Comparison of ENCODE assay signal across 25 mouse cellular contexts in the genomic region with DNA sequence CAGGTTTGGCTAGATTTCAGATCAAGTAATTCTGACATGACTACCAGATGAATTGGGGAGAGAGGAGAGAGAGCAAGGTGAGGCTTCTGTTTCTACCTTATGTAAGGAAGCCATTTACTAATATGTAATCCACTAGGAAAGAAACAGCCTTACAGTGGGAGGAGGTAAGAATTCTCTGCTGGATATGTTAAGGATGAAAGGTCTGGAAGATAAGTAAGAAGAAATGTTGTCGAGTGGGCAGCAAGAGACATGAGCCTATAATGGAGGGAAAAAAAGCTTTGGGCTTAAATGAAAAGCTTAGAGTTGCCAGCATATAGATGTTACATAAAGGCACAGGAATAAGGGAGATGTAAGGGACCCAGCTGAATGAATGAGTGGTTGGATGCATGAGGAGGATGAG.
DNase-seq lines count a peak whose midpoint lies in the region; ATAC-seq and TF ChIP-seq lines count a peak whose summit lies in the region.
"Had no signal": no experiment of that assay in that cellular context is flagged by ENCODE, and none has a peak within 500 bp of the region (broad histone marks: within the 10 kb centered on the region; RNA-seq: fewer than 3 reads in every experiment).

No protein-coding gene starts in this region.

- H3K9ac ChIP-seq in midbrain, embryonic 11.5 days (ENCODE audit: low read length) = no peak overlapping the region
- H3K9ac ChIP-seq in stomach, postnatal 0 days (ENCODE audit: low read length) = no peak overlapping the region
- H3K9ac ChIP-seq: embryonic facial prominence, embryonic 12.5 days; embryonic facial prominence, embryonic 15.5 days; forebrain, embryonic 15.5 days; heart, embryonic 13.5 days; hindbrain, embryonic 14.5 days had no signal

- no peak for TF ChIP-seq EP300 in stomach, postnatal 0 days (optimal IDR thresholded peaks at IDR 0.05)

- TF ChIP-seq CTCF in layer of hippocampus, adult 2 months (conservative IDR thresholded peaks at IDR 0.05) = no peak
- no peak for TF ChIP-seq CTCF in stomach, postnatal 0 days (IDR thresholded peaks at IDR 0.05; ENCODE audit: low read depth)

- no peak overlapping the region for H3K4me3 ChIP-seq in layer of hippocampus, adult 2 months
- H3K4me3 ChIP-seq in midbrain, embryonic 11.5 days (ENCODE audit: low read depth, low read length) = no peak overlapping the region
- H3K4me3 ChIP-seq in midbrain, embryonic 10.5 days = no peak overlapping the region
- H3K4me3 ChIP-seq in stomach, postnatal 0 days (ENCODE audit: low read depth, low read length) = no peak overlapping the region
- H3K4me3 ChIP-seq: embryonic facial prominence, embryonic 12.5 days; embryonic facial prominence, embryonic 15.5 days; forebrain, embryonic 15.5 days; heart, adult 2 months; heart, embryonic 10.5 days; heart, embryonic 13.5 days had no signal

- no peaks in the 10 kb centered on the region for H3K27me3 ChIP-seq in midbrain, embryonic 11.5 days (ENCODE audit: control insufficient read depth, insufficient read depth, low read length)
- no peaks in the 10 kb centered on the region for H3K27me3 ChIP-seq in midbrain, embryonic 10.5 days (ENCODE audit: low read depth, poor library complexity, severe bottlenecking)
- no peaks in the 10 kb centered on the region for H3K27me3 ChIP-seq in stomach, postnatal 0 days (ENCODE audit: control insufficient read depth, insufficient read depth, low read length)
- H3K27me3 ChIP-seq: embryonic facial prominence, embryonic 12.5 days; embryonic facial prominence, embryonic 15.5 days; forebrain, embryonic 15.5 days; heart, embryonic 13.5 days had no signal

- 86% methylated on average over 1 of the region's 1 CpGs for WGBS in midbrain, embryonic 11.5 days
- 78% methylated on average over 1 of the region's 1 CpGs for WGBS in midbrain, embryonic 10.5 days
- WGBS in stomach, postnatal 0 days = 57% methylated on average over 1 of the region's 1 CpGs

- H3K27ac ChIP-seq in layer of hippocampus, adult 2 months = peak overlapping the region; percentile 64; the same call in 1 of the 2 replicates
- no peak overlapping the region for H3K27ac ChIP-seq in midbrain, embryonic 11.5 days (ENCODE audit: low read depth, low read length)
- H3K27ac ChIP-seq in midbrain, embryonic 10.5 days (replicated peaks) = no peak overlapping the region
- no peak overlapping the region for H3K27ac ChIP-seq in stomach, postnatal 0 days (replicated peaks)
- H3K27ac ChIP-seq: embryonic facial prominence, embryonic 12.5 days; embryonic facial prominence, embryonic 15.5 days; forebrain, embryonic 15.5 days; heart, adult 2 months; heart, embryonic 10.5 days; heart, embryonic 13.5 days; hindbrain, embryonic 14.5 days; hindbrain, postnatal 0 days had no signal

- H3K9me3 ChIP-seq in midbrain, embryonic 11.5 days (ENCODE audit: control insufficient read depth, low read length) = no peaks in the 10 kb centered on the region
- H3K9me3 ChIP-seq in midbrain, embryonic 10.5 days (replicated peaks) = no peaks in the 10 kb centered on the region
- no peaks in the 10 kb centered on the region for H3K9me3 ChIP-seq in stomach, postnatal 0 days (ENCODE audit: control insufficient read depth, low read length)
- H3K9me3 ChIP-seq: embryonic facial prominence, embryonic 12.5 days; embryonic facial prominence, embryonic 15.5 days; forebrain, embryonic 15.5 days; heart, embryonic 10.5 days; heart, embryonic 13.5 days had no signal

- no peak for ATAC-seq in midbrain, embryonic 11.5 days (ENCODE audit: low FRiP score)
- no peak for ATAC-seq in stomach, postnatal 0 days (ENCODE audit: low FRiP score, low TSS enrichment)
- ATAC-seq: CD4-positive, CD25-positive, alpha-beta regulatory T cell, adult 4 months; forebrain, embryonic 15.5 days; hindbrain, postnatal 0 days; inflammation-experienced regulatory T-cells, adult 6 months had no signal

- H3K4me1 ChIP-seq in midbrain, embryonic 11.5 days (ENCODE audit: control insufficient read depth, insufficient read depth, low read length) = no peaks in the 10 kb centered on the region
- peaks cover 2% of the 10 kb centered on the region; the same call in 1 of the 2 replicates for H3K4me1 ChIP-seq in midbrain, embryonic 10.5 days
- no peaks in the 10 kb centered on the region for H3K4me1 ChIP-seq in stomach, postnatal 0 days (replicated peaks; ENCODE audit: control insufficient read depth, insufficient read depth)
- H3K4me1 ChIP-seq: embryonic facial prominence, embryonic 12.5 days; embryonic facial prominence, embryonic 15.5 days; forebrain, embryonic 15.5 days; heart, embryonic 10.5 days; heart, embryonic 13.5 days had no signal

- no peak overlapping the region for H3K4me2 ChIP-seq in midbrain, embryonic 11.5 days
- no peak overlapping the region for H3K4me2 ChIP-seq in stomach, postnatal 0 days (replicated peaks; ENCODE audit: low read depth)
- H3K4me2 ChIP-seq: embryonic facial prominence, embryonic 12.5 days; embryonic facial prominence, embryonic 15.5 days; forebrain, embryonic 15.5 days; heart, embryonic 13.5 days; hindbrain, embryonic 14.5 days had no signal

- DNase-seq in layer of hippocampus, adult 2 months (ENCODE audit: low spot score in 2 of 2) = no peak
- no peak for DNase-seq in layer of hippocampus, adult 9-10 months (ENCODE audit: low spot score)
- DNase-seq in midbrain, embryonic 11.5 days (ENCODE audit: low spot score, missing footprints) = peak; percentile 39
- no peak for DNase-seq in midbrain, embryonic 10.5 days (ENCODE audit: low spot score)
- DNase-seq in telencephalon, adult 2 months (ENCODE audit: low read depth, low spot score) = peak; percentile 78
- no peak for DNase-seq in stomach, postnatal 0 days (ENCODE audit: low spot score)
- DNase-seq: adrenal gland, adult 2 months; adrenal gland, postnatal 14 days; cerebellum, adult 18-20 months; cerebellum, adult 9-10 months; cerebellum, postnatal 14 days; gastrocnemius, postnatal 10 days; gastrocnemius, postnatal 36 days; heart, adult 2 months; heart, postnatal 14 days; heart, postnatal 4 days had no signal

- H3K36me3 ChIP-seq in midbrain, embryonic 11.5 days (ENCODE audit: control insufficient read depth, insufficient read depth, low read length) = no peaks in the 10 kb centered on the region
- no peaks in the 10 kb centered on the region for H3K36me3 ChIP-seq in midbrain, embryonic 10.5 days
- H3K36me3 ChIP-seq in stomach, postnatal 0 days (ENCODE audit: control insufficient read depth, insufficient read depth, low read length) = no peaks in the 10 kb centered on the region
- H3K36me3 ChIP-seq: embryonic facial prominence, embryonic 12.5 days; embryonic facial prominence, embryonic 15.5 days; forebrain, embryonic 15.5 days; heart, embryonic 10.5 days; heart, embryonic 13.5 days had no signal

Comparison
In these comparisons a context has a peak if more than half of its experiments do, and no peak if none do; other contexts are left out.
1. DNase-seq: peak in midbrain, embryonic 11.5 days (single experiment) and telencephalon, adult 2 months (single experiment); none in layer of hippocampus, adult 2 months (0 of 2), layer of hippocampus, adult 9-10 months (single experiment), midbrain, embryonic 10.5 days (single experiment) and stomach, postnatal 0 days (single experiment).